Mouse (Mus musculus) hindbrain, embryonic 13.5 days (tissue): ENCODE measurements at regions not wholly inside any gene's neighbourhood (a gene's known extent, or its start where the extent isn't known, plus 50 kb on each side); places are given as distances from the start of the nearest gene placed in this dataset.
"Not testable (repeated sequence)": the region's sequence is repeated elsewhere in the genome, so short reads cannot be mapped to it uniquely, and the experiment has no call there.

Source experiments
- ATAC-seq: fragments of 200-750 bp; cut with Nextera tagmentation; 2 replicates; pipeline ENCODE4 v1.8.0; 2017; ENCODE audit warnings: moderate TSS enrichment; ENCODE audit not compliant: low FRiP score
- H3K27ac ChIP-seq: fragments of 300-500 bp; sonication (generic); 2 replicates; pipeline ENCODE4 v1.5.1; 2015; ENCODE audit warnings: inconsistent platforms, mild to moderate bottlenecking, moderate library complexity
- H3K27me3 ChIP-seq: fragments of 300-500 bp; sonication (generic); 2 replicates; pipeline ENCODE4 v1.6.1; 2015; ENCODE audit warnings: mild to moderate bottlenecking, inconsistent platforms
- H3K36me3 ChIP-seq: fragments of 300-500 bp; sonication (generic); 2 replicates; pipeline ENCODE4 v1.6.1; 2015; ENCODE audit warnings: mild to moderate bottlenecking, inconsistent platforms
- H3K4me1 ChIP-seq: fragments of 300-500 bp; sonication (generic); replicated peaks from 2 replicates; pipeline ENCODE4 v1.6.1; 2015; ENCODE audit warnings: inconsistent platforms
- H3K4me2 ChIP-seq: fragments of 300-500 bp; sonication (generic); 2 replicates; pipeline ENCODE4 v1.6.1; 2015; ENCODE audit warnings: inconsistent platforms, mild to moderate bottlenecking, moderate library complexity
- H3K4me3 ChIP-seq: fragments of 300-500 bp; sonication (generic); 2 replicates; pipeline ENCODE4 v1.5.1; 2015; ENCODE audit warnings: mild to moderate bottlenecking, inconsistent platforms
- H3K9ac ChIP-seq: fragments of 300-500 bp; sonication (generic); 2 replicates; pipeline ENCODE4 v1.6.1; 2015; ENCODE audit warnings: mild to moderate bottlenecking, inconsistent platforms
- H3K9me3 ChIP-seq: fragments of 300-500 bp; sonication (generic); 2 replicates; pipeline ENCODE4 v1.6.1; 2016; ENCODE audit warnings: inconsistent platforms
- WGBS: fragments of 180-500 bp; shearing (Covaris S2); methylation state at CpG from one replicate; pipeline ENCODE4 v1.1.7; 2015; 5-methylcytosine and 5-hydroxymethylcytosine counted together

- Histone ChIP-seq H3K9me3 (no peaks in the 10 kb centered on the region), H3K27me3 (no peaks in the 10 kb centered on the region), H3K9ac (no peak overlapping the region), H3K4me2 (no peak overlapping the region), H3K36me3 (no peaks in the 10 kb centered on the region), H3K4me1 (peaks cover 9% of the 10 kb centered on the region; the same call in 1 of the 2 replicates), H3K27ac (no peak overlapping the region), H3K4me3 (no peak overlapping the region)
- WGBS: 55% methylated on average over 8 of the region's 8 CpGs
- no peak for ATAC-seq
Measured at GRCm38 (mm10) chr5:97289401-97290165, 102.6 kb downstream of the Naa11 start.

- ATAC-seq: no peak
- H3K36me3 ChIP-seq: no peaks in the 10 kb centered on the region
- 0 out of 2 replicates have a peak, but pooled peaks cover 4% of the 10 kb centered on the region for H3K4me1 ChIP-seq
- H3K4me3 ChIP-seq: no peak overlapping the region
- H3K4me2 ChIP-seq: no peak overlapping the region
- H3K27ac ChIP-seq: no peak overlapping the region
- H3K27me3 ChIP-seq: no peaks in the 10 kb centered on the region
- no peaks in the 10 kb centered on the region for H3K9me3 ChIP-seq
- 79% methylated on average over 5 of the region's 5 CpGs for WGBS
- H3K9ac ChIP-seq: no peak overlapping the region
Measured at GRCm38 (mm10) chr5:97279455-97279854, 112.7 kb downstream of the Naa11 start.

- no peaks in the 10 kb centered on the region for H3K27me3 ChIP-seq
- H3K4me2 ChIP-seq: no peak overlapping the region
- no peak overlapping the region for H3K9ac ChIP-seq
- no peak for ATAC-seq
- no peak overlapping the region for H3K4me3 ChIP-seq
- H3K4me1 ChIP-seq: 0 out of 2 replicates have a peak, but pooled peaks cover 4% of the 10 kb centered on the region
- H3K27ac ChIP-seq: no peak overlapping the region
- no peaks in the 10 kb centered on the region for H3K36me3 ChIP-seq
- no peaks in the 10 kb centered on the region for H3K9me3 ChIP-seq
- 71% methylated on average over 16 of the region's 16 CpGs for WGBS
Measured at GRCm38 (mm10) chr5:97277795-97278572, 114.2 kb downstream of the Naa11 start.

GRCm38 (mm10) chr5:97276724-97277123 is 115.5 kb downstream of the Naa11 start:
- WGBS: 87% methylated on average over 5 of the region's 5 CpGs
- Histone ChIP-seq H3K4me2 (no peak overlapping the region), H3K27ac (no peak overlapping the region), H3K27me3 (no peaks in the 10 kb centered on the region), H3K36me3 (no peaks in the 10 kb centered on the region), H3K4me1 (0 out of 2 replicates have a peak, but pooled peaks cover 4% of the 10 kb centered on the region), H3K9ac (no peak overlapping the region), H3K9me3 (no peaks in the 10 kb centered on the region), H3K4me3 (no peak overlapping the region)
- ATAC-seq: no peak

GRCm38 (mm10) chr5:97264666-97265065 is 127.5 kb downstream of the Naa11 start:
- not testable (repeated sequence) for H3K4me3 ChIP-seq, H3K4me2 ChIP-seq, H3K4me1 ChIP-seq, H3K27me3 ChIP-seq, H3K9ac ChIP-seq, H3K27ac ChIP-seq, ATAC-seq, H3K9me3 ChIP-seq, H3K36me3 ChIP-seq
- WGBS: 89% methylated on average over 12 of the region's 12 CpGs

- no peak for ATAC-seq
- Histone ChIP-seq H3K9ac (no peak overlapping the region), H3K4me3 (no peak overlapping the region), H3K4me1 (peaks cover 10% of the 10 kb centered on the region), H3K36me3 (no peaks in the 10 kb centered on the region), H3K27me3 (no peaks in the 10 kb centered on the region), H3K4me2 (no peak overlapping the region), H3K27ac (no peak overlapping the region; the same call in 1 of the 2 replicates), H3K9me3 (no peaks in the 10 kb centered on the region)
- 63% methylated on average over 1 of the region's 1 CpGs for WGBS
Measured at GRCm38 (mm10) chr5:97257106-97257505, 135.1 kb downstream of the Naa11 start.

GRCm38 (mm10) chr5:97256445-97257060 is 135.6 kb downstream of the Naa11 start:
- Histone ChIP-seq H3K36me3 (no peaks in the 10 kb centered on the region), H3K4me2 (no peak overlapping the region), H3K9me3 (no peaks in the 10 kb centered on the region), H3K9ac (no peak overlapping the region), H3K4me3 (no peak overlapping the region), H3K4me1 (peaks cover 10% of the 10 kb centered on the region), H3K27ac (no peak overlapping the region; the same call in 1 of the 2 replicates), H3K27me3 (no peaks in the 10 kb centered on the region)
- ATAC-seq: peak; percentile 90
- 39% methylated on average over 7 of the region's 7 CpGs for WGBS

- Histone ChIP-seq H3K9ac (no peak overlapping the region), H3K4me3 (no peak overlapping the region), H3K4me1 (no peaks in the 10 kb centered on the region), H3K27ac (no peak overlapping the region), H3K36me3 (no peaks in the 10 kb centered on the region), H3K27me3 (no peaks in the 10 kb centered on the region), H3K9me3 (no peaks in the 10 kb centered on the region), H3K4me2 (no peak overlapping the region)
- no peak for ATAC-seq
- WGBS: 91% methylated on average over 2 of the region's 2 CpGs
Measured at GRCm38 (mm10) chr5:97236930-97237329, 125.5 kb upstream of the Paqr3 start.

GRCm38 (mm10) chr5:97226425-97226824 is 115.0 kb upstream of the Paqr3 start:
- Histone ChIP-seq H3K4me3 (no peak overlapping the region), H3K4me2 (no peak overlapping the region), H3K9ac (no peak overlapping the region), H3K9me3 (no peaks in the 10 kb centered on the region), H3K4me1 (peaks cover 14% of the 10 kb centered on the region), H3K27me3 (no peaks in the 10 kb centered on the region), H3K27ac (no peak overlapping the region), H3K36me3 (no peaks in the 10 kb centered on the region)
- WGBS: 45% methylated on average over 2 of the region's 2 CpGs
- no peak for ATAC-seq

- peaks cover 14% of the 10 kb centered on the region for H3K4me1 ChIP-seq
- peak overlapping the region; percentile 61 for H3K9ac ChIP-seq
- H3K36me3 ChIP-seq: no peaks in the 10 kb centered on the region
- H3K27ac ChIP-seq: peak overlapping the region; percentile 58; the same call in 1 of the 2 replicates
- peak overlapping the region; percentile 55 for H3K4me2 ChIP-seq
- WGBS: 39% methylated on average over 12 of the region's 12 CpGs
- H3K4me3 ChIP-seq: peak overlapping the region; percentile 41
- H3K9me3 ChIP-seq: no peaks in the 10 kb centered on the region
- no peaks in the 10 kb centered on the region for H3K27me3 ChIP-seq
- ATAC-seq: peak; percentile 53; the same call in 1 of the 2 replicates
Measured at GRCm38 (mm10) chr5:97223238-97223857, 112.0 kb upstream of the Paqr3 start.

- Histone ChIP-seq H3K4me3 (peak overlapping the region; percentile 41), H3K27ac (peak overlapping the region; percentile 58; the same call in 1 of the 2 replicates), H3K4me2 (peak overlapping the region; percentile 55), H3K4me1 (peaks cover 14% of the 10 kb centered on the region), H3K9me3 (no peaks in the 10 kb centered on the region), H3K27me3 (no peaks in the 10 kb centered on the region), H3K9ac (peak overlapping the region; percentile 61), H3K36me3 (no peaks in the 10 kb centered on the region)
- WGBS: 21% methylated on average over 12 of the region's 12 CpGs
- ATAC-seq: peak; percentile 75
Measured at GRCm38 (mm10) chr5:97222489-97223237, 111.3 kb upstream of the Paqr3 start.
